In the genomic region with DNA sequence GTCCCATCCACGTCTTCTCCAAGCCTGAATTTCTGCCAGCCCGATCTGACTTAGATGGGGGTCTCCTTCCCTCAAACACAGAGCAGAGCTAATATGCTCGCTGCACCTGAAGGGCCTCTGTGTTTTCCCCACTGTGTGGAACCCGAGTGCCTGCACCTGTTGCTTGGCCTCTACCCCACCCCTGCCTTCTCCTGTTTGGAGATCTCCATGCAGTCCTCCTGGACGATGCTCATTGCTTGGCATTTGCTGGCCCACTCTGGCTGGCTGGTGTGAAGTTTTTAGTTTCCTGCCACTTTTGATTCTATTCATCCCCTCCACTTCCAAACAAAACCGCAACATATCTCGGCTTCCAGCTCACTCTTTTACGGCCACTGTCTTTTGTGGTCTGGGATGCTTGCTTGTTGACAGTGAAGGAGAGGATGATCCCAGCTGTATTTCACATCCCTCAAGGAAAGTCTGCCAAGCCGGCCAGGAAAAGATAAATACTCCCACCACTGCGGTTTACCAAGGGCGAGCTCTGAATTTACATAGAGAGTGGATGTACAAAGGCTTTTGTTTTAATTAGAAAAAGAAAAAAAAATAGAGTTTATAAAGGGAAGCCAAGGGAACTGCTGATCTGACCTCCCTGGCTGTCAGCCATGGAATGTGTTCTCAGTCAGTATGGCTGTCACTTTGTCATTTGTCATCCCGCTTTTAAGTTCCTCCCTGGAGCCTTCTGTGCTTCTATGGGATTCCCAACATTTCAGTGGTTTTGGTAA, we compare ENCODE assay signal across 9 mouse cellular contexts.
DNase-seq lines count a peak whose midpoint lies in the region; ATAC-seq and TF ChIP-seq lines count a peak whose summit lies in the region.
"Had no signal": no experiment of that assay in that cellular context is flagged by ENCODE, and none has a peak within 500 bp of the region (broad histone marks: within the 10 kb centered on the region; RNA-seq: fewer than 3 reads in every experiment).

No protein-coding gene starts in this region.

- H3K27ac ChIP-seq in liver, postnatal 0 days (ENCODE audit: low read depth) = no peak overlapping the region
- H3K27ac ChIP-seq in kidney, embryonic 16.5 days (ENCODE audit: low read length) = no peak overlapping the region

- H3K4me2 ChIP-seq in liver, postnatal 0 days (ENCODE audit: low read depth, low read length) = no peak overlapping the region
- H3K4me2 ChIP-seq in kidney, embryonic 16.5 days (replicated peaks; ENCODE audit: low read depth, low read length) = no peak overlapping the region

- no peak for TF ChIP-seq CTCF in liver, postnatal 0 days (IDR thresholded peaks at IDR 0.05; ENCODE audit: low read depth)

- peak; percentile 15 for DNase-seq in liver
- no peak for DNase-seq in liver, postnatal 0 days
- peak; percentile 27 for DNase-seq in embryo, embryonic 11.5 days (ENCODE audit: low read depth, low spot score)
- peak; percentile 16 for DNase-seq in ovary, postnatal 36 days (ENCODE audit: low spot score)
- DNase-seq in urinary bladder, postnatal 25 days (ENCODE audit: low spot score) = no peak
- no peak for DNase-seq in yolk sac, embryonic 10.5 days (ENCODE audit: low spot score)
- no peak for DNase-seq in cerebellum, adult 11 months
- DNase-seq: thymus, postnatal 36 days had no signal

- 70% methylated on average over 12 of the region's 12 CpGs for WGBS in liver, postnatal 0 days (ENCODE audit: insufficient replicate concordance)
- WGBS in kidney, embryonic 16.5 days = 39% methylated on average over 12 of the region's 12 CpGs

- ATAC-seq in liver, postnatal 0 days = no peak
- ATAC-seq in kidney, embryonic 16.5 days (ENCODE audit: low FRiP score, low TSS enrichment) = peak; percentile 89

- no peaks in the 10 kb centered on the region for H3K27me3 ChIP-seq in liver, postnatal 0 days (ENCODE audit: insufficient read depth, low read length)
- H3K27me3 ChIP-seq in kidney, embryonic 16.5 days (ENCODE audit: insufficient read depth, low read length) = 0 out of 2 replicates have a peak, but pooled peaks cover 3% of the 10 kb centered on the region

- H3K9ac ChIP-seq in liver, postnatal 0 days (replicated peaks) = no peak overlapping the region
- no peak overlapping the region for H3K9ac ChIP-seq in kidney, embryonic 16.5 days (replicated peaks; ENCODE audit: low read length)

- no peaks in the 10 kb centered on the region for H3K9me3 ChIP-seq in liver, postnatal 0 days (ENCODE audit: low read length)
- H3K9me3 ChIP-seq in kidney, embryonic 16.5 days (ENCODE audit: low read length) = no peaks in the 10 kb centered on the region

- H3K4me3 ChIP-seq in liver, postnatal 0 days (ENCODE audit: low read depth, low read length) = no peak overlapping the region
- H3K4me3 ChIP-seq in kidney, embryonic 16.5 days (ENCODE audit: low read length) = no peak overlapping the region

- H3K36me3 ChIP-seq in liver, postnatal 0 days (replicated peaks; ENCODE audit: insufficient read depth, low read length) = no peaks in the 10 kb centered on the region
- no peaks in the 10 kb centered on the region for H3K36me3 ChIP-seq in kidney, embryonic 16.5 days (ENCODE audit: insufficient read depth, low read length)

- no peak for TF ChIP-seq EP300 in liver, postnatal 0 days (IDR thresholded peaks at IDR 0.05; ENCODE audit: low read depth)

- no peaks in the 10 kb centered on the region for H3K4me1 ChIP-seq in liver, postnatal 0 days (ENCODE audit: insufficient read depth)
- H3K4me1 ChIP-seq in kidney, embryonic 16.5 days (ENCODE audit: insufficient read depth, low read length) = peaks cover 2% of the 10 kb centered on the region; the same call in 1 of the 2 replicates

Comparison
In these comparisons a context has a peak if more than half of its experiments do, and no peak if none do; other contexts are left out.
1. DNase-seq: peak in liver (single experiment), embryo, embryonic 11.5 days (single experiment) and ovary, postnatal 36 days (single experiment); none in liver, postnatal 0 days (single experiment), urinary bladder, postnatal 25 days (single experiment), yolk sac, embryonic 10.5 days (single experiment) and cerebellum, adult 11 months (single experiment).